Mouse (Mus musculus): ENCODE measurements around the gene Abhd16a.

The Abhd16a gene

DNA sequence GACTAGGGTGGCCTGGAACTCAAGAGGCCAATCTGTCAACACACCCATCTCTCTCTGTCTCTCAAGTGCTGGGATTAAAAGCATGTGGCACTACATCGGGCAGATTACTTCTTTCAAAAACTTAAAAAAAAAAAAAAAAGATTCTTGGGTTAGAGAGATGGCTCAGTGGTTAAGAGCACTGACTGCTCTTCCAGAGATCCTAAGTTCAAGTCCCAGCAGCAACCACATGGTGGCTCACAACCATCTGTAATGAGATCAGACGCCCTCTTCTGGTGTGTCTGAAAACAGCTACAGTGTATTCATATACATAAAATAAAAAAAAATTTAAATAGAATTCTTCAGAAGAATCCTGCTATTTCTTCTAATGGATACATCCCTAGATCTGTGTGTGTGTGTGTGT lies 912 bp upstream of the Abhd16a start:
- DNase-seq = no peak

DNA sequence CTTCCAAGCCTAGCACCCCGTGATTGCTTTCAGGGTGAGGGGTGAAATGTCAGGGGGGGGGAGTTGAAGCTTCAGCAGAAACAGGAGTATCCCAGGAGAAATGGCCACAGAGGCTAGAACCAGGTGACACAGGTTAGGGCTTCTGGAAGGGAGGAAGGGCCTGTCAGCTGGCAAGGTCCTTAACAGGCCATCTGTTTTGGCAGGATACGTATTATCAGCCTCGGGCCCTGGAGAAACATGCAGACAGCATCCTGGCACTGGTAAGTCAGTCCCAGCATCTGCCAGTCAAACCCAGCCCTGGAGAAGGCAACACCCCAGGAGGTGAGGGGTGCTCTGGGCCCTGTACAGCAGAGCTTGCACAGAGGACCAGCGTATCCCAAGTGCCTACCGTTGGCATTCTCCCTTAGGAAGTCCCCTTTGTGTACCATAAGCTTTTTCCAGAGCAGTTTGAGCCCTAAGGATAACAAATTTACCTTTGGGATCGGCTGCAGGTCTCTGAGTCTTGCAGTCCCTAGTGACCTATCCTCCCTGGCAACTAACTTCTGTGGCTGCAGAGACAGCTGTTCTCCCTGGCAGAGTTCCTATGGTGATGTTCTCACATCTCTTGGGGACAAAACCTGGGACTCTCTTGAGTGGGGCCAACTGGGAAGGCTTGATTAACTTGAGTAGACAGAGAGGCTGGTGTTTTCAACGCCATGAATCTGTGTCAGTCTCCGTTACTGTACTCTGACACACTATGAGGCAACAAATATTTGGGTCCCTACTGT lies 1.3 kb downstream of the Abhd16a start:
- DNase-seq = peak; percentile 83 to 92

DNA sequence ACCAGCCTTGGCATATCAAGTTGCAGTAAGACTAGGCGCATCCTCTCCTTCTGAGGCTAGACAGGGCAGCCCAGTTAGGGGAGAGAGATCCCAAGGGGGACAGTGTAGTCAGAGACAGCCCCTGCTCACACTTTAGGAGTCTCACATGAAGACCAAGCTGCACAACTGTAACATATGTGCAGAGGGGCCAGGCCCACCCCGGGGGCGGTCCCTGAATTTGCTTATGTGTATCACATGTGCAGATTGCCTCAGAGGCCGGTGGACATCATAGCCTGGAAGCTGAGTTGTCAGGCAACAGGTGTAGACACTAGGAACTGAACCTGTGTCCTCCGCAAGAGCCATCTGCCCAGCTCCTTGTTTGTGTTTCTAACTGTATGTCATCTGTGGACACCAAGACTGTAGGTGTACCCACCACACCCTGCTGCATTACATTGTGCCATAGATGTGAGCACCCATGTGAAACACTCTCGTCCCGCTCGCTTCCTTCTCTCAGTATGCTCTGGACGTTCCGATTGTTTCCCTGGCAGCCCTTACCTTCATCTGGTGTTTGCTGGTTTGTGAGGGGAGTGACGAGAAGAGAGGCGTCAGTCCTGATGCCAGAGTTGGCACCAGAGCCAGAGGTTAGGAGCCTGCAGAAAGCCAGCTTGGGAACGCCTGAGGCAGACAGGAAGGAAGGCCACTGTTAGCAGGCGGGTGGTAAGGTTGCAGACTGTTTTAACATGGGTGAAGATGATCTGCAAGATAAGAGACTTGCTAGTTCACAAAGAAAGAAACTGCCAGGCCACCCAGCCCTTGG lies 3.5 kb downstream of the Abhd16a start:
- no peak for DNase-seq

DNA sequence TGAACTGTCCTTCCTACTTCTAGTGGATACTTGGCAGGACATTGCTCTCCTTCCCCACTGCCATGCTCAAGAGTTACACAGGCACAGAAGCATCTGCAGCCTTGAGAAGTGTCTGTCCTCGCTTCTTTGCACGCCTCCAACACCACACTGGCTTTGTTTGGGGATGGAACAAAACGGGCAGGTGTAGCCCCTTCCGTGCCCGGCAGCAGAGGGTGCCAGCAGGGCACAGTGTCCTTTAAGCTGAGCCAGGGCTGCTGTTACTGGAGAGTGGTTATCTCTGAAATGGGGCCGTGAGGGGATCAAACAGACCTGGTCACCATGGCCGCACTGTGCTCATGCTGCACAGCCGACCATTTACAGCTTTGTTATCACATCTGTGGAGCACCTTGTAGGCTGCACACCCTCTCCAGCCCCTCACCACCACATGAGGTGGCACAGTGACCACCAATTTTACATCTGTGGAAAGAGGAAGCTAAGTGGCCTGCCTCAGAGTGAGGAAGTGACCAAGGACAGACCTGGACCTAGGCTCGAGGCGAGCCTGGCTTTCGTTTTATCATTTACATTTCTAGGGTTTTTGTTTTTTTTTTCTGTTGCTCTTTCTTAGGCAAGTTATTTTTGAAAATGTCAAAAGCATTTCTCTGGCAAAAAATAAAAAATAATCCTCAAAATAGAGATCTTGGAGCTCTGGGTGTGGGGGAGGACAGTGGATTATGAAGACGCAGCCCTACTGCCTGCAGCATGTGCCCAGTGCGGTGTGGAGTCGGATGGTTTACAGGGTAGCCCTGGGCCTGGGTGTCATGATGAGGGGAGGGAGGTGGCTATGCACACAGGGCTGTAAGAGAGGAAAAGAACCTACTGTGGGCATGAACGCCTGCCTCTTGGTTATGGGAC lies 5.7 kb downstream of the Abhd16a start:
- no peak for DNase-seq

DNA sequence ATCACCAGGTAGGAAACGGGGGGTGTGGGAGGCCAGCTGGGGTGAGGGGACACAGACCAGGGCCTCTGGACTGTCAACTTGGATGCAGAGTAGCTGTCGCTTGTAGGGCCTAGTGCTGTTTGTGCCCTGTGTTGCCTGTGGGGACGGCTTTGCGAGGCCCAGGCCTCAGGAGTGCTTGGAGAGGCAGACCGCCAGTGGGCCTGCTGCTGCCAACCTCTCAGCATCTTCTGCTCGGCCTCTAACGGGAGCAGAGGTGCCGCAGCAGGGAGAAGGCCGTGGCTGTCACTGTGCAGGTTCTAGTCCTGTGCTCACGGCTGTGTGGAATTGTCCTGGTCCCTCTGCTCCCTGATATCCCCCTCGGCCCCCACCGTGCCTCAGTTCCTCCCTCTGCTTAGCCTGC lies 7.5 kb downstream of the Abhd16a start:
- peak in 1 of 2 experiments; percentile 58 for DNase-seq

DNA sequence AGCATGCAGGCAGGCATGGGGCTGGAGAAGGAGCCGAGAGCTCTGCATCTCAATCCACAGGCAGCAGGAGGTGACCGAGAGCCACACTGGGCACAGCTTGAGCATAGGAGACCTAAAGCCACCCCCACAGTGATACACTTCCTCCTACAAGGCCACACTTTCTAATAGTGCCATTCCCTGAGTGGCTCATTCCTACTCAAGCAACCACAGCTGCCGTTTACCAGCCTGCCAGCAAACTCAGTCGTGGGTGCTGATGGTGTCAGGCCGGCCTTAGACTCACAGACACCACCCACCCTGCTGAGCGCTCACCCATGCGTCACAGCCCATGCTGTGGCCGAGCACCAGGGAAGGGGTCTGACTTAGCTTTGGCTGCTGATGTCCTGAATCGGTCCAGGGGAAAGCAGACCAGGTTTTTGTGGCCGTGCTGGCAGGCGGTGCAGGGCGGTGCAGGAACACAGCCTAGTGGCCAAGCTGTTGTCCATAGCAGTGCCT lies 8.1 kb downstream of the Abhd16a start:
- DNase-seq = peak; percentile 74 to 75

DNA sequence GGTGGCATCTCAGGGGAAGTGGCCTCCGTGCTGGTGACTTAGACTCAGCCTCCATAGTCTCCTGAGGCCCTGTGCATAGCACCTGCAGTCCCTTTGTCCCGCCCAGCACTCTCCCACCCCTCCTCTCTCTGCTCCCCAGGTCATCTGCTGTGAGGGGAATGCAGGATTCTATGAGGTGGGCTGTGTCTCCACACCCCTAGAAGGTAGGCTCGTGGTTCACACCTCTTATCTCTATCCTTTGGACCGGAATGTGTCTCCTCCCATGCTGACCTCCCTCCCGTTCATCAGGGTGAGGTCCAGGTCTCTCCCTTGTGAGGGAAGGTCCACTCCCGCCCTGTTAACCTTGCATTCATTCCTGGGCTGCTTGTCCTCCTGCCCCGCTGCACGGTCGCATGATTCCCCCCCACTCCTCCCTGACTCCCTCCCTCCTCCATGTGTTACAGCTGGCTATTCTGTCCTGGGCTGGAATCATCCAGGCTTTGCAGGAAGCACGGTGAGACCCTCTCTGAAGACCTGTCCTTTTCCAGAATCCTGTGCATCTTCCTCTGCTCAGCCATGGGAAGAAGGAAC lies 11.2 kb downstream of the Abhd16a start:
- peak in 1 of 2 experiments; percentile 22 for DNase-seq

DNA sequence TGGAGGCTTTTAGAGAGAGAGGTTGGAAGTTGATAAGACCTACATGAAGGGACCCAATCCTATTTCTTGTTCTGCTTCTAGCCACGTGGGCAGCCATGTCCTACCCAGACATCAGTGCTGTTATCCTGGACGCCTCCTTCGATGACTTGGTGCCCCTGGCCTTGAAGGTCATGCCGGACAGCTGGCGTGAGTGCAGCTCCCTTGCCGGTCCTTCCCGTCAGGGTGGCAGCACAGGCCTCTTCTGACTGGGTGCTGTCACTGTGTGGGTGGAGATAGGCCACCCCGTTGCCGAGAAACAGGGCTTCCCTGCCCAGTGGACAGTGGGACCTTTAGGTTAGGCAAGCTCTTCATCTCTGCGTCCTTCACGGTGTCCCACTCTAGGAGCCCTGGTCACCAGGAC lies 12.1 kb downstream of the Abhd16a start:
- DNase-seq = peak in 1 of 2 experiments; percentile 37

DNA sequence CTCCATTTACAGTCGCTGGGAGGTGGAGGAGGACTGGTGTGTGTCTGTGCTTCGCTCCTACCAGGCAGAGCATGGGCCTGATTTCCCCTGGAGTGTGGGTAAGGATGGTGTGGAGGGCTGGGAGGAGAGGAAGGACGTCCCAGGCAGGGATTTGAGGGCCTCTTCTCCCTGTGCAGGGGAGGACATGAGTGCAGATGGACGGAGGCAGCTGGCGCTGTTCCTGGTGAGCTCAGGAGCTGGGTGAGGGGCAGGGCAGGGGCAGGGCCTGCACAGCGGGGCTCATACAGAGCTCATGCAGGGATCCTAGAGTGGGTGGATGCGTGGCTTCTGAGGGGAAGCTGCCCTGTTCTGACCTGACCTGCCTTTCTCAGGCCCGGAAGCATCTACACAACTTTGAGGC lies 13.2 kb downstream of the Abhd16a start:
- peak in 1 of 2 experiments; percentile 47 for DNase-seq

DNA sequence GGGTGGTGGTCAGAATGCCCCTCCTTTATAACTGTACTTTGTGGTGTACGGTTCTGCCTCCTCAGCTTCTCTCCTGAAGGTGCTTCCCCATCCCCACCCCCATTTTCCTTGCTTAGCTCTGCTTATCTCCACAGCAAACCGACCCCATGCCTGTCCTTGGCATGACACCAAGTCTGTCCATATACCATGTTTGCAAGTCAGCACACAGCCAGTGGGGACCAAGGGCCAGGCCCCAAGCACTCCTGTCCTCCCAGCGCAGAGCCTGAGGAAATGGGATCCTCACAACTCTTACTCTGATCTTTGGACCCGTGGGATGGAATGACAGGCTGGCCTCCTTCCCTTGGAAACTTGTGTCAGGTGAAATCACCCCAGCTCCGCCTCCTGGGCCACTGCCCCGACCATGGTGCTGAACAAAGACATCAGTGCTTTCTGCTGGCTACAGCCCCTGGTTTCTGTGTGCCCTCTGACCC lies 14.2 kb downstream of the Abhd16a start:
- DNase-seq = peak in 1 of 2 experiments; percentile 37

DNA sequence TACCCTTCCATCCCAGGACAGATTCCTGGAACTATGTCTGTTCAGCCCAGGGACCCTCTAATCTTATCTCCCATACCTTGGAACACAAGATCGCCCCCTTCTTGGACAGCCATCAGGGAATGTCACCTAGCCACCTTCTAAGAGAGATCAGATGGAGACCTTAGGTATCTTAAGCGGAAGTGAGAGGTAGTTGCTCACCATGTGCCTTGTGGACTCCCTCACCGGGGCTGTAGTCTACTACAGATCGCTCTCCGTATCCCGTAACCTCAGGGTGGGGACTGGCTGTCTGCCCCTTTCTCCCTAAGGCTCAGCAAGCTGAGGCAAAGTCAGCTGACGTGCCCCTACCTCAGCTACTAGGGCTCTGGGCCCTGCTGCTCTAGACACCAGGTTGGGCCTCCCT lies 15.0 kb downstream of the Abhd16a start:
- no peak for DNase-seq

DNA sequence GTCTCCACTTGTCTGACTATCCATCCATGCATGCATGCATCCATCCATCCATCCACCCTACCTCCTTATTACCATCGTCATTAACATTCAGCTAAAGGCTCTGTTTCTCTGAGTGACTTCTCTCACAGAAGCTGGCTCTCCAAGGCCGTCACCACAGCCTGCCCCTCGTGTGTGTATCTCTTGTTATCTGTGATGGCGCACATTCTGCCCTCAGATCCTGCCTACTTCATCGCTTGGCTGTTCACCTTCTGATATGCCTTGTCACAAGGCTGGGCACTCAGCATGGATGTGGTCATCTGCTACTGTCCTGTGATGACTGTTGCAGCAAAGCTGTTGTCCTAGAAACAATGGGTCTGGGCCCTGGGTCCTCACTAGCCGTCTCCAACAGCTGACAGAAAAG lies 15.7 kb downstream of the Abhd16a start:
- no peak for DNase-seq

DNA sequence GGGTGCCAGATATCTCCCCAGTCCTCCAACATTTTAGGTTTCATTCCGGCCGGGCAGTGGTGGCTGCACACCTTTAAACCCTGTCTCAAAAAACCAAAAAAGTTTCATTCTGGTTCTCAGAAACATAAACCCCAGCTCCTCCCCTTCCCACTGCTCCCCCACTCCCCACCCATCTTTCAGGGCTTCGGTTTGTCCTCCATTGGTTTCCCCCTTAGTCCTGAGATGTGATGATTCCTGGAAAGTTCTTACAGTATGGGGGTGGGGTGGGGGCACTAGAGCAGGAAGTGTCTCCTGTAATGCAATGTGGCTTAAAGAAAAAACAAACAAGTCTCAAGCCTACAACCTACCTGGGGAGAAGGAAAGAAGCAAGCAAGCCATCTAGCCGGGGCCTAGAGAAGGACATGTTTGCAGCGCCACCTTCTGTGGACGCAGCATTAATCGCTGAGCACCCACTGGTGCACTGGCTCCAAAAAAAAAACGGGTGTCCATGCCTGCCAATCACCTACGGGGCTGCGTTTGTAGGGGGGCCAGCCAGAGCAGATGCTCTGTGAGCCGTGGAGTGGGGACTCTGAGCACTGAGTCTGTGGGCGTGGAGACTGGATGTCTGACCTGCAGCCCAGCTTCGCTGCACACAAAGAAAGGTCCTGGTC lies 16.8 kb downstream of the Abhd16a start:
- DNase-seq = peak; percentile 76 to 77

DNA sequence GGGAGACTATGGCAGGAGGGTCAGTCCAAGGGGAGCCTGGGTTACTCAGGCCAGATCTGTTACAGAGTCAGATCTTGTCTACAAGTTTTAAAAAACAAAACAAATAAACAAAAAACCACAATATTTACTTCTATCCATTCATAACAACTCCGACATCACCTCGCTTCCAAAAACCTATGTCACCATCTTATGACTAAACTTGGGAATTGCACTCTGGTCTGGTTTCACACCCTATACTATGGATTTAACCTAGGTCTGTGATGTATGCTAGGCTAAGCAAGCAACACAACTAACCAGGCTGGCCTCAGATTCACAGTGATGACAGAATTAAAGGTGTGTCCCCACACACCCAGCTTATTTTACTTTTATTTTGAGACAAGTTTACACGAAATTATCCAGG lies 17.5 kb downstream of the Abhd16a start:
- DNase-seq = no peak

DNA sequence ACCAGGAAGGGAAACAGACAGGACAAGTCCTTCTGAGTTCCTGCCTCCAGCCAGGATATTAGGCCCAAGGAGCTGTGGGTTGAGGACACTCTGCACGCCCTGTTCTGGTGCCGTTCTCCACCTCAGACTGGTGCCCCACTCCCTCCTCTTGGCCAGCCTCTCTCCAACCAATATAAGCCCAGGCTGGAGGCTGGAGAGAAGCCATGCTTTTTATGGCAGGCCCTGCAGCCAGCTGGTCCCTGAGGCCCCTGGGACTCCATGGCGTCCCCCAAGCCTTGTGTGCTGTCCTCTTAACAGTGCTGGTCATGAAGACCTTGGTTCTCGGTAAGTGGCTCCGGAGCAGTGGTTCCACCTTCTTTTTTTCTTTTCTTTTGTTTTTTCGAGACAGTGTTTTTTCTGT lies 19.0 kb downstream of the Abhd16a start, which contains the start of gene Ly6g5c:
Gene Ly6g5c, plus strand, starts transcription at position 183 of the 400 bp plus-strand sequence.
- peak; percentile 46 to 69 for DNase-seq

DNA sequence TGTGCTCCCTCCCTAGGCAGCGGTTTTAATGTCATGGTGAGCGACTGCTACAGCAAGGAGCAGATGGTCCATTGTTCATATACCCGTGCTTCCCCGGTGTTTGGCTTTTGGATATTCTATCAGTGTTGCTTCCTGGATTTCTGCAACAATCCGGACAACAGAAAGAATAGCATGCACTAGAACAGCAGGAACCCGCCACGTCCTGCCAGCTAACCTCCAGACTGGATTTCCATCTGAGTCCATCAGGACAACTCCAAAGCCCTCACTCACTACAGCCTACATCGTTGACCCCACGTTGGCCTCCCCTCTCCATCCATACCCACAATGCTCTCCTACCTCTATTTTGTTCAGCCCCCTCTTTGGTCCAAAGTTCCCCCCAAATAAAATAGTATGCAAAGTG lies 22.7 kb downstream of the Abhd16a start:
- DNase-seq = no peak

DNA sequence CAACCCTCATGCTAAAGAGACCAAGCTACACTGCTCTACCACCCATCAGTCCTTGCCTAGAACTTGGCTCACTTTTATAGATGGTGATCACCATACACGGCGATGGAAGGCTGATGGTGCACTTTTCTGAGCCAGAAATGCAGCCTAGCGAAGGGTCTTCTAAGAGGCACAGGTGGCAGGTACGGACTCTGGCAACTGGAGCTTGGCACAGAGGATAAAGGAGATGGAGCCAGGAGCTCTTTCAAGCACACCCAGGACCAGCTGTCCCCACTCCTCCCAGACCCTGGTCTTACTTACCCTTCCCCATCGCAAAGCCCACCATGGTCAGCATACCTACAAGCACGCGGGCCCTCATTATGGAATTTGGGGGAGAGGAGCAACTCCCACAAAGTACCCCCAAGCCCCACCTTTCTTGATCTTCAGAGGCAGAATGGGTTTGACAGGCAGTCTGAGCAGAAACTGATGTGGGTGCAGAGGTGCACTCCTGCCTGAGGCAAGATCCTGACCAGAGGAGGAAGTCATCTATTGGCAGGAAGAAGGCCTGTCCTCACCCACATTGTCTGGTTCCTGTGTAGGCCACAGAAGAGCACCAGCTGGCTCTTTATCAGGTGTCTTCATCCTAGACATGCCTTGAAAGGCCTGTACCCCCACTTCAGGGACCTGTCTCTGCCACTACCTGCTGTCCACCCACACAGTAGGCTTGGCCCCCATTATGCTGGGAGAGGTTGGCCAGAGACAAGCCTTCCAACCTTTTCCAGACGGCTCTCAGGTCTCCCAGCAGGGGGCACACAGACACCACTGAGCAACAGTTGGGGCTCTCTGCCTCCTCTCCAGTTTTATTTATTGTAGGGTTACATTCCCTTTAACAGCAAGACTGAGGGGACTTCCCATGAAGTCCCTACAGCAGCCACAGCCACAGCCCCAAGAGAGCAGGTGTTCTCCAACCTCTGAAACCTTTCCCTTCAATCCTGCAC lies 26.3 kb downstream of the Abhd16a start, which contains the start of gene Ly6g5b:
Gene Ly6g5b, minus strand, starts transcription at position 383 of the 974 bp plus-strand sequence.
- DNase-seq = peak in 1 of 2 experiments; percentile 27

DNA sequence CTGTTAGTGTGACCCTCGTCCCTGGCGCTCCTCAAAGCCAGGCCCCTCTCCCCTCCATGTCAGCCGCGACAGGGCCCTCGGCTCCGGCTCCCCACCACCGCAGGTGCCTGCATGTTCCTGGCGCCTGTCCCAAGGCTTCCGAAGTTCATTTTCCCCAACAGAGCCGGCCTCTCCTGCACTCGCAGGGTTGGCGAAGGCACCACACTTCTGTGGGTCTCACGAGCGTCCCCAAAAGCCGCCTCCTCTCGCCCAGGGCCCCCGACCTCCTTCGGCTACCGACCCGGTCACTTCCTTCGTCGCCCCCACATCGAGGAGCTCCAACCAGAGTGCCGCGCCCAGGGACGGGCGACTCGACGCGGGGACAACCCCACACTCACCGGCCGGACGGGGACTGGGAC lies 31.7 kb downstream of the Abhd16a start:
- no peak for DNase-seq

DNA sequence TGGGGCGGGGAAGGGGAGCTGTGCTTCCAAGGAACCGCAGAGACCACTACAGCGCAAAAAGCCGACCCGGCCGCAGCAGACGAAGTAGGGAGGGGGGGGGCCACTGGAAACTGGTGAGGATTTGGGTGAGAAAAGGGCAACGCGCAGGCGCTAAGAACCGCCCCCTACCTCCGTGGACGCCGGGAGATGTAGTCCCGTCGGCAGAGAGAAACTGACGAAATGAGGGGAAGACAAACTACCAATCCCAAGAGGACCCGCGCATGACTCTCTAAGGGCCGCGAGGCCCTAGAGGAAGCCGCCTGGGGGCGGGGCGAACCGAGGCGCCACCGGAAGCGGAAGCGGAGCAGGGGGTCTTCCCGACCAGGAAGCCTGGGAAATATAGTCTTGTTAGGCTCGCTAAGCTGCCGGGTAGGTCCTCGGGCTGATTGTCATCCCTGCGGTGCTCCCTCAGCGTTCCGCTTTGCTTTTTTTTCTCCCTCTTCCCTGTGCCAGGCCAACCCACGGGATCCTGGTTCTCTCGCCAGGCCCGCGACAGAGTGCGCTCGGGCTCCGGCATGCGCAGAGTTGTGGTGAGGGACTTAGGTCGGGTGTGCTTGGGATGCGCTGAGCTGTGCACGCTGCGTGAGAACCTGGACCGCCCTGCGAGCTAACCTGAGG lies 32.2 kb downstream of the Abhd16a start, which contains the start of gene Gpank1:
Gene Gpank1, plus strand, starts transcription at position 313 of the 657 bp plus-strand sequence.
- DNase-seq = peak; percentile 97 to 99

DNA sequence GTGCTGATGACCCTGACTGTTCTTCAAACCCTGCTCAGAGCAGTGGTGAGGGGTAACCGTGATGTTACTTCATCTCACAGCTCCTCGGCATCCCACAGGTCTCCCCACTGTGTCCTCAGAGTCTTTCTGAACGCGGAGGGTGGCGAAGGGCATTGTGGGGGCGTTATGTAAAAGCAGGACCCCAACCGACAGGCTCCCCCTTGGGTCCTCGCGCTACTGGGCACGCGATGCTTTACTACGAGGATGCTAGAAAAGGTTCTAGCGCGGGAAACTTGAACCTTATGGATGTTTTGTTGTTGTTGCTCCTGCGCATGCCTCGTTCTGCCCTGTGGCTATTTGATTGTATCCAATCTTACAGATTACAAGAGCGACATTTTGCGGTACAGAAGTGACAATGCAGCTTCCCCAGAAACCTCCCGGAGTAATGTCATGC lies 32.8 kb downstream of the Abhd16a start, which contains the start of gene Csnk2b:
Gene Csnk2b, minus strand, starts transcription at position 183 of the 433 bp plus-strand sequence.
- DNase-seq = peak; percentile 73 to 77

All from cerebellum, adult 18-20 months (tissue).